In genomic region chr2:174731939-174732338, GRCm38 (mm10) we compare ENCODE assay signal across 28 mouse cellular contexts. TPM values are rescaled to one million over a fixed set of nuclear protein-coding genes. Genes with fewer than 3 reads are reported as not detected.
DNase-seq lines count a peak whose midpoint lies in the region; ATAC-seq and TF ChIP-seq lines count a peak whose summit lies in the region.
"Had no signal": no experiment of that assay in that cellular context is flagged by ENCODE, and none has a peak within 500 bp of the region (broad histone marks: within the 10 kb centered on the region; RNA-seq: fewer than 3 reads in every experiment).

No protein-coding gene starts in this region.

- TF ChIP-seq CTCF in intestine, postnatal 0 days (IDR thresholded peaks at IDR 0.05; ENCODE audit: low read depth): no peak
- no peak for TF ChIP-seq CTCF in lung, adult 2 months (IDR thresholded peaks at IDR 0.05; ENCODE audit: insufficient read depth, low read length)
- no peak for TF ChIP-seq CTCF in kidney, adult 2 months (conservative IDR thresholded peaks at IDR 0.05; ENCODE audit: insufficient read depth, insufficient read length, low read depth, low read length)

- 55% methylated on average over 5 of the region's 5 CpGs for WGBS in intestine, embryonic 14.5 days
- WGBS in intestine, postnatal 0 days: 43% methylated on average over 5 of the region's 5 CpGs
- WGBS in lung, embryonic 15.5 days: 62% methylated on average over 5 of the region's 5 CpGs
- 69% methylated on average over 5 of the region's 5 CpGs for WGBS in lung, adult 2 months
- 59% methylated on average over 5 of the region's 5 CpGs for WGBS in liver, embryonic 13.5 days (ENCODE audit: insufficient replicate concordance)
- 71% methylated on average over 5 of the region's 5 CpGs for whole genome bisulfite sequencing in kidney, adult 2 months

- DNase-seq in intestine, embryonic 14.5 days (ENCODE audit: low spot score): no peak
- DNase-seq in lung, adult 2 months: no peak
- no peak for DNase-seq in liver, embryonic 13.5 days
- DNase-seq in yolk sac, embryonic 10.5 days (ENCODE audit: low spot score): peak; percentile 12
- no peak for DNase-seq in kidney, postnatal 14 days
- DNase-seq in kidney, adult 2 months: no peak
- DNase-seq: adrenal gland, adult 2 months; adrenal gland, postnatal 14 days; B cell, adult 2 months; cerebellum, adult 11 months; cerebellum, adult 2 months; cerebellum, adult 9-11 months; cerebellum, postnatal 25 days; forebrain, postnatal 0 days; gastrocnemius, adult 2 months; gastrocnemius, postnatal 14 days; heart, adult 18-20 months; heart, postnatal 14 days; heart, postnatal 4 days had no signal

- 0 out of 2 replicates have a peak, but pooled peaks have one; percentile 47 for ATAC-seq in intestine, embryonic 14.5 days (replicated peaks; ENCODE audit: low FRiP score, low TSS enrichment, low read depth)
- no peak for ATAC-seq in intestine, postnatal 0 days
- 0 out of 2 replicates have a peak, but pooled peaks have one; percentile 49 for ATAC-seq in lung, embryonic 15.5 days (ENCODE audit: borderline replicate concordance, extremely low read depth, low FRiP score, low TSS enrichment)
- peak; percentile 41 for ATAC-seq in liver, embryonic 13.5 days (ENCODE audit: low read depth)
- ATAC-seq: forebrain, embryonic 14.5 days; forebrain, postnatal 0 days; Patski had no signal

- no peak overlapping the region for H3K27ac ChIP-seq in intestine, embryonic 14.5 days (ENCODE audit: low read depth)
- H3K27ac ChIP-seq in intestine, postnatal 0 days (ENCODE audit: low read depth, low read length): no peak overlapping the region
- peak overlapping the region; percentile 18; the same call in 1 of the 2 replicates for H3K27ac ChIP-seq in lung, embryonic 15.5 days
- no peak overlapping the region for H3K27ac ChIP-seq in liver, embryonic 13.5 days
- no peak overlapping the region for H3K27ac ChIP-seq in kidney, adult 2 months (ENCODE audit: insufficient read depth, low read depth, low read length)
- H3K27ac ChIP-seq: embryonic facial prominence, embryonic 12.5 days; embryonic facial prominence, embryonic 15.5 days; gastrocnemius, adult 2 months; heart, embryonic 13.5 days; hindbrain, embryonic 14.5 days had no signal

- H3K36me3 ChIP-seq in intestine, embryonic 14.5 days (ENCODE audit: control insufficient read depth, insufficient read depth, low read length): no peaks in the 10 kb centered on the region
- H3K36me3 ChIP-seq in intestine, postnatal 0 days (ENCODE audit: control insufficient read depth, insufficient read depth): no peaks in the 10 kb centered on the region
- H3K36me3 ChIP-seq in lung, embryonic 15.5 days: no peaks in the 10 kb centered on the region
- H3K36me3 ChIP-seq in liver, embryonic 13.5 days: no peaks in the 10 kb centered on the region
- no peaks in the 10 kb centered on the region for H3K36me3 ChIP-seq in kidney, adult 2 months (ENCODE audit: control insufficient read depth, insufficient read depth, low read length)
- H3K36me3 ChIP-seq: embryonic facial prominence, embryonic 12.5 days; embryonic facial prominence, embryonic 15.5 days; G1E; heart, embryonic 13.5 days had no signal

- no peaks in the 10 kb centered on the region for H3K27me3 ChIP-seq in intestine, embryonic 14.5 days (replicated peaks; ENCODE audit: control insufficient read depth, insufficient read depth, low read length)
- no peaks in the 10 kb centered on the region for H3K27me3 ChIP-seq in intestine, postnatal 0 days (replicated peaks; ENCODE audit: control insufficient read depth, insufficient read depth, low read length)
- no peaks in the 10 kb centered on the region for H3K27me3 ChIP-seq in lung, embryonic 15.5 days
- H3K27me3 ChIP-seq in liver, embryonic 13.5 days: no peaks in the 10 kb centered on the region
- no peaks in the 10 kb centered on the region for H3K27me3 ChIP-seq in kidney, adult 2 months (replicated peaks; ENCODE audit: control insufficient read depth, insufficient read depth, low read length)
- H3K27me3 ChIP-seq: embryonic facial prominence, embryonic 12.5 days; embryonic facial prominence, embryonic 15.5 days; heart, embryonic 13.5 days; Patski had no signal

- no peaks in the 10 kb centered on the region for H3K9me3 ChIP-seq in intestine, embryonic 14.5 days (ENCODE audit: control insufficient read depth, low read length)
- no peaks in the 10 kb centered on the region for H3K9me3 ChIP-seq in intestine, postnatal 0 days (ENCODE audit: control insufficient read depth)
- H3K9me3 ChIP-seq in lung, embryonic 15.5 days: no peaks in the 10 kb centered on the region
- H3K9me3 ChIP-seq in liver, embryonic 13.5 days (replicated peaks): no peaks in the 10 kb centered on the region
- H3K9me3 ChIP-seq: embryonic facial prominence, embryonic 12.5 days; embryonic facial prominence, embryonic 15.5 days; heart, embryonic 13.5 days had no signal

- no peaks in the 10 kb centered on the region for H3K4me1 ChIP-seq in intestine, embryonic 14.5 days (replicated peaks; ENCODE audit: control insufficient read depth, insufficient read depth, low read length)
- no peaks in the 10 kb centered on the region for H3K4me1 ChIP-seq in intestine, postnatal 0 days (replicated peaks; ENCODE audit: control insufficient read depth, insufficient read depth, low read length)
- no peaks in the 10 kb centered on the region for H3K4me1 ChIP-seq in lung, embryonic 15.5 days
- H3K4me1 ChIP-seq in lung, adult 2 months (ENCODE audit: control insufficient read depth, insufficient read depth, low read length): no peaks in the 10 kb centered on the region
- no peaks in the 10 kb centered on the region for H3K4me1 ChIP-seq in liver, embryonic 13.5 days (replicated peaks)
- no peaks in the 10 kb centered on the region for H3K4me1 ChIP-seq in kidney, adult 2 months (ENCODE audit: control insufficient read depth, insufficient read depth, low read length)
- H3K4me1 ChIP-seq: embryonic facial prominence, embryonic 12.5 days had no signal

- no peak overlapping the region for H3K4me2 ChIP-seq in intestine, embryonic 14.5 days (ENCODE audit: low read length)
- no peak overlapping the region for H3K4me2 ChIP-seq in intestine, postnatal 0 days (replicated peaks; ENCODE audit: low read depth)
- no peak overlapping the region for H3K4me2 ChIP-seq in lung, embryonic 15.5 days
- H3K4me2 ChIP-seq in liver, embryonic 13.5 days: no peak overlapping the region
- H3K4me2 ChIP-seq: embryonic facial prominence, embryonic 12.5 days; embryonic facial prominence, embryonic 15.5 days; heart, embryonic 13.5 days; hindbrain, embryonic 14.5 days had no signal

- TF ChIP-seq POLR2A in lung, adult 2 months (IDR thresholded peaks at IDR 0.05; ENCODE audit: borderline replicate concordance, extremely low read depth, low read depth, low read length): no peak
- TF ChIP-seq POLR2A in kidney, adult 2 months (IDR thresholded peaks at IDR 0.05; ENCODE audit: low read depth, low read length): no peak

- H3K4me3 ChIP-seq in intestine, embryonic 14.5 days (ENCODE audit: low read depth, low read length): no peak overlapping the region
- no peak overlapping the region for H3K4me3 ChIP-seq in intestine, postnatal 0 days (ENCODE audit: low read depth, low read length)
- no peak overlapping the region for H3K4me3 ChIP-seq in lung, embryonic 15.5 days
- H3K4me3 ChIP-seq in lung, adult 2 months (replicated peaks; ENCODE audit: extremely low read depth, low read depth, low read length): no peak overlapping the region
- no peak overlapping the region for H3K4me3 ChIP-seq in liver, embryonic 13.5 days (replicated peaks)
- H3K4me3 ChIP-seq in kidney, adult 2 months (ENCODE audit: insufficient read depth, low read depth, low read length): no peak overlapping the region
- H3K4me3 ChIP-seq: embryonic facial prominence, embryonic 12.5 days; embryonic facial prominence, embryonic 15.5 days; gastrocnemius, adult 2 months; heart, embryonic 13.5 days had no signal

- H3K9ac ChIP-seq in intestine, embryonic 14.5 days (ENCODE audit: low read length): no peak overlapping the region
- H3K9ac ChIP-seq in intestine, postnatal 0 days (ENCODE audit: low read depth, low read length): no peak overlapping the region
- H3K9ac ChIP-seq in lung, embryonic 15.5 days: no peak overlapping the region
- H3K9ac ChIP-seq in liver, embryonic 13.5 days: no peak overlapping the region
- H3K9ac ChIP-seq: embryonic facial prominence, embryonic 12.5 days; embryonic facial prominence, embryonic 15.5 days; forebrain, postnatal 0 days; heart, embryonic 13.5 days; hindbrain, embryonic 14.5 days had no signal

RNA-seq across cellular contexts. Expression of gene Edn3, which starts 28.5 kb away (rescaled TPM):
- polyA plus RNA-seq in intestine, embryonic 14.5 days (2014; fragmentation: Nextera tagmentation; extraction: Ambion mirVana): 25.4 and 33.0 TPM in 2 replicates
- 5.1 and 5.4 TPM in 2 replicates for polyA plus RNA-seq in intestine, postnatal 0 days (2015; fragmentation: Nextera tagmentation; extraction: Ambion mirVana)
- 34.3 and 38.4 TPM in 2 replicates for polyA plus RNA-seq in lung, embryonic 15.5 days (2015; fragmentation: Nextera tagmentation; extraction: Ambion mirVana)
- polyA plus RNA-seq in lung, adult 2 months (2012; rRNA removed): 7.8 and 10.4 TPM in 2 replicates
- polyA plus RNA-seq in liver, embryonic 13.5 days (2015; fragmentation: Nextera tagmentation; extraction: Ambion mirVana): 0.59 and 0.63 TPM in 2 replicates
- polyA plus RNA-seq in kidney, adult 2 months (2012; rRNA removed): 3.7 and 3.9 TPM in 2 replicates
- polyA plus RNA-seq: G1E, Patski had no signal
